Mouse (Mus musculus) liver, embryonic 14.5 days (tissue): ENCODE data around the gene Car14.

Source experiments
- CTCF ChIP-seq: IDR thresholded peaks from 2 replicates; pipeline ENCODE4 v1.5.1; 2016; ENCODE audit warnings: antibody characterized with exemption, low read depth, control low read depth
- EP300 ChIP-seq: IDR thresholded peaks from 2 replicates; pipeline ENCODE4 v1.6.1; 2016; ENCODE audit warnings: antibody characterized with exemption, low read depth

GRCm38 (mm10) chr3:95867408-95867807 is 37.1 kb downstream of the Car14 start:
- TF ChIP-seq CTCF (no peak), EP300 (no peak)
